Comparison of ENCODE assay signal across 14 mouse cellular contexts in genomic region chr1:77493841-77494635, GRCm38 (mm10). TPM values are rescaled to one million over a fixed set of nuclear protein-coding genes. Genes with fewer than 3 reads are reported as not detected.
DNase-seq lines count a peak whose midpoint lies in the region; ATAC-seq lines count a peak whose summit lies in the region.
"Had no signal": no experiment of that assay in that cellular context is flagged by ENCODE, and none has a peak within 500 bp of the region (broad histone marks: within the 10 kb centered on the region; RNA-seq: fewer than 3 reads in every experiment).

No protein-coding gene starts in this region.

- H3K9me3 ChIP-seq in forebrain, embryonic 10.5 days = no peaks in the 10 kb centered on the region
- no peaks in the 10 kb centered on the region for H3K9me3 ChIP-seq in forebrain, embryonic 11.5 days (ENCODE audit: control insufficient read depth, low read length)
- no peaks in the 10 kb centered on the region for H3K9me3 ChIP-seq in forebrain, embryonic 13.5 days (replicated peaks)
- no peaks in the 10 kb centered on the region for H3K9me3 ChIP-seq in hindbrain, embryonic 14.5 days (ENCODE audit: control insufficient read depth, low read length)
- H3K9me3 ChIP-seq in midbrain, embryonic 15.5 days = no peaks in the 10 kb centered on the region
- H3K9me3 ChIP-seq: limb, embryonic 12.5 days; liver, embryonic 15.5 days had no signal

- H3K27me3 ChIP-seq in forebrain, embryonic 10.5 days (ENCODE audit: poor library complexity, severe bottlenecking) = peaks cover under 1% of the 10 kb centered on the region; the same call in 1 of the 2 replicates
- H3K27me3 ChIP-seq in forebrain, embryonic 11.5 days (ENCODE audit: control insufficient read depth, insufficient read depth, low read length) = no peaks in the 10 kb centered on the region
- no peaks in the 10 kb centered on the region for H3K27me3 ChIP-seq in forebrain, embryonic 13.5 days
- no peaks in the 10 kb centered on the region for H3K27me3 ChIP-seq in hindbrain, embryonic 14.5 days (ENCODE audit: control insufficient read depth, insufficient read depth, low read length)
- H3K27me3 ChIP-seq in midbrain, embryonic 15.5 days (replicated peaks) = no peaks in the 10 kb centered on the region
- H3K27me3 ChIP-seq: limb, embryonic 12.5 days; liver, embryonic 15.5 days; Patski had no signal

- H3K4me1 ChIP-seq in forebrain, embryonic 10.5 days = peaks cover 93% of the 10 kb centered on the region
- H3K4me1 ChIP-seq in forebrain, embryonic 11.5 days (replicated peaks; ENCODE audit: control insufficient read depth, insufficient read depth, low read length) = peaks cover 21% of the 10 kb centered on the region
- peaks cover 75% of the 10 kb centered on the region for H3K4me1 ChIP-seq in forebrain, embryonic 13.5 days
- H3K4me1 ChIP-seq in hindbrain, embryonic 14.5 days (replicated peaks; ENCODE audit: control insufficient read depth, insufficient read depth, low read length) = peaks cover 49% of the 10 kb centered on the region
- peaks cover 45% of the 10 kb centered on the region for H3K4me1 ChIP-seq in midbrain, embryonic 15.5 days
- H3K4me1 ChIP-seq: liver, embryonic 15.5 days had no signal

- peak overlapping the region; percentile 44 for H3K27ac ChIP-seq in forebrain, embryonic 10.5 days
- H3K27ac ChIP-seq in forebrain, embryonic 11.5 days (ENCODE audit: low read depth, low read length) = no peak overlapping the region
- peak overlapping the region; percentile 20; the same call in 1 of the 2 replicates for H3K27ac ChIP-seq in forebrain, embryonic 13.5 days
- no peak overlapping the region for H3K27ac ChIP-seq in hindbrain, embryonic 14.5 days
- no peak overlapping the region for H3K27ac ChIP-seq in midbrain, embryonic 15.5 days
- H3K27ac ChIP-seq: limb, embryonic 12.5 days; liver, embryonic 15.5 days had no signal

- H3K4me2 ChIP-seq in forebrain, embryonic 11.5 days (ENCODE audit: low read depth, low read length, severe bottlenecking) = no peak overlapping the region
- H3K4me2 ChIP-seq in forebrain, embryonic 13.5 days = peak overlapping the region; percentile 35
- H3K4me2 ChIP-seq in hindbrain, embryonic 14.5 days (replicated peaks) = 0 out of 2 replicates have a peak overlapping the region, but pooled peaks have one; percentile 11
- 0 out of 2 replicates have a peak overlapping the region, but pooled peaks have one; percentile 15 for H3K4me2 ChIP-seq in midbrain, embryonic 15.5 days
- H3K4me2 ChIP-seq: limb, embryonic 12.5 days; liver, embryonic 15.5 days had no signal

- H3K36me3 ChIP-seq in forebrain, embryonic 10.5 days (replicated peaks) = peaks cover 3% of the 10 kb centered on the region
- no peaks in the 10 kb centered on the region for H3K36me3 ChIP-seq in forebrain, embryonic 11.5 days (ENCODE audit: control insufficient read depth, insufficient read depth, low read length)
- peaks cover 4% of the 10 kb centered on the region; the same call in 1 of the 2 replicates for H3K36me3 ChIP-seq in forebrain, embryonic 13.5 days (ENCODE audit: poor library complexity, severe bottlenecking)
- H3K36me3 ChIP-seq in hindbrain, embryonic 14.5 days (replicated peaks; ENCODE audit: control insufficient read depth, insufficient read depth) = no peaks in the 10 kb centered on the region
- no peaks in the 10 kb centered on the region for H3K36me3 ChIP-seq in midbrain, embryonic 15.5 days (replicated peaks)
- H3K36me3 ChIP-seq: liver, embryonic 15.5 days had no signal

- WGBS in forebrain, embryonic 10.5 days = 26% methylated on average over 10 of the region's 10 CpGs
- WGBS in forebrain, embryonic 11.5 days = 20% methylated on average over 10 of the region's 10 CpGs
- WGBS in forebrain, embryonic 13.5 days = 14% methylated on average over 10 of the region's 10 CpGs
- WGBS in hindbrain, embryonic 14.5 days = 14% methylated on average over 10 of the region's 10 CpGs
- WGBS in midbrain, embryonic 15.5 days = 14% methylated on average over 10 of the region's 10 CpGs

- ATAC-seq in forebrain, embryonic 11.5 days (replicated peaks; ENCODE audit: low FRiP score) = no peak
- ATAC-seq in forebrain, embryonic 13.5 days = no peak
- peak; percentile 36; the same call in 1 of the 2 replicates for ATAC-seq in hindbrain, embryonic 14.5 days (ENCODE audit: low FRiP score)
- peak; percentile 29; the same call in 1 of the 2 replicates for ATAC-seq in midbrain, embryonic 15.5 days (replicated peaks)
- ATAC-seq: Patski had no signal

- H3K4me3 ChIP-seq in forebrain, embryonic 10.5 days = no peak overlapping the region; the same call in 1 of the 2 replicates
- no peak overlapping the region for H3K4me3 ChIP-seq in forebrain, embryonic 11.5 days (ENCODE audit: low read depth, low read length)
- no peak overlapping the region for H3K4me3 ChIP-seq in forebrain, embryonic 13.5 days
- no peak overlapping the region for H3K4me3 ChIP-seq in hindbrain, embryonic 14.5 days (replicated peaks; ENCODE audit: low read length)
- no peak overlapping the region for H3K4me3 ChIP-seq in midbrain, embryonic 15.5 days
- H3K4me3 ChIP-seq: limb, embryonic 12.5 days; liver, embryonic 15.5 days had no signal

- no peak overlapping the region for H3K9ac ChIP-seq in forebrain, embryonic 11.5 days (ENCODE audit: low read length)
- no peak overlapping the region for H3K9ac ChIP-seq in forebrain, embryonic 13.5 days
- H3K9ac ChIP-seq in hindbrain, embryonic 14.5 days = no peak overlapping the region
- no peak overlapping the region for H3K9ac ChIP-seq in midbrain, embryonic 15.5 days
- H3K9ac ChIP-seq: limb, embryonic 12.5 days; liver, embryonic 15.5 days had no signal

- DNase-seq in forebrain, embryonic 10.5 days (ENCODE audit: extremely low spot score, low spot score) = no peak
- no peak for DNase-seq in forebrain, embryonic 11.5 days (ENCODE audit: low spot score)
- DNase-seq in hindbrain, embryonic 14.5 days (ENCODE audit: low spot score) = no peak
- DNase-seq in right cerebral cortex, postnatal 4 days = no peak
- DNase-seq in urinary bladder, adult 2 months (ENCODE audit: low spot score) = no peak
- DNase-seq in cerebellum, adult 9-11 months = no peak
- DNase-seq: cerebellum, adult 18-20 months; lung, postnatal 14 days; thymus, postnatal 25 days had no signal

RNA-seq across cellular contexts. Expression of gene Epha4, which starts 20.9 kb away (rescaled TPM):
- 22.9 and 25.9 TPM in 2 replicates for polyA plus RNA-seq in forebrain, embryonic 10.5 days (2016; fragmentation: Nextera tagmentation; extraction: Ambion mirVana)
- polyA plus RNA-seq in forebrain, embryonic 11.5 days (2014; fragmentation: Nextera tagmentation; extraction: Ambion mirVana) = 38.4 and 42.9 TPM in 2 replicates
- 80.7 and 83.6 TPM in 2 replicates for polyA plus RNA-seq in forebrain, embryonic 13.5 days (2015; fragmentation: Nextera tagmentation; extraction: Ambion mirVana)
- 49.3 and 50.0 TPM in 2 replicates for polyA plus RNA-seq in hindbrain, embryonic 14.5 days (2014; fragmentation: Nextera tagmentation; extraction: Ambion mirVana)
- 33.0 and 38.5 TPM in 2 replicates for polyA plus RNA-seq in midbrain, embryonic 15.5 days (2015; fragmentation: Nextera tagmentation; extraction: Ambion mirVana)
- polyA plus RNA-seq in urinary bladder, adult 2 months (2012; rRNA removed) = 6.0 and 7.6 TPM in 2 replicates

Comparison
In these comparisons a context has a peak if more than half of its experiments do, and no peak if none do; other contexts are left out.
1. H3K27ac ChIP-seq: peak in forebrain, embryonic 10.5 days (single experiment) and forebrain, embryonic 13.5 days (single experiment); none in forebrain, embryonic 11.5 days (single experiment), hindbrain, embryonic 14.5 days (single experiment) and midbrain, embryonic 15.5 days (single experiment).
2. ATAC-seq: peak in hindbrain, embryonic 14.5 days (single experiment) and midbrain, embryonic 15.5 days (single experiment); none in forebrain, embryonic 11.5 days (single experiment) and forebrain, embryonic 13.5 days (single experiment).